Mouse (Mus musculus) embryonic stem cell, embryonic (primary cell): Measurements from ENCODE around the gene Tesk2.

ENCODE experiments used
- CTCF ChIA-PET, 4 experiments: fragments of 300-600 bp in 2 of 4; fragments of 350-600 bp in 2 of 4; sonication (Branson Sonifier 250); formaldehyde crosslinking; loops; one replicate each; lab custom pipeline; 2022; ENCODE audit warnings: inconsistent platforms in 2 of 4; lab: Charles Lee
- POLR2A ChIA-PET, 4 experiments: fragments of 300-600 bp in 2 of 4; fragments of 350-600 bp in 2 of 4; sonication (Branson Sonifier 250); formaldehyde crosslinking; loops; one replicate each; lab custom pipeline; 2022; ENCODE audit warnings: antibody characterized with exemption in 4 of 4, inconsistent platforms in 1 of 4; lab: Charles Lee

The Tesk2 gene

GRCm38 (mm10) chr4:116734996-116735395 is 14.2 kb downstream of the Tesk2 start:
- ChIA-PET CTCF (interaction anchor here in 2 of 4 experiments (0.7 to 2.0 kb wide), 4 partner anchors 26 to 82 kb away, joined by 3 to 5 read pairs (median 4); partner anchors contain the start of genes Ccdc163 (in 1 of the 2) and Mmachc (in 1 of the 2)), POLR2A (interaction anchor here in 3 of 4 experiments (0.7 to 6.6 kb wide), 15 partner anchors 9 to 51 kb away, joined by 3 to 96 read pairs (median 5); partner anchors contain the start of genes Ccdc163 (in 2 of the 3), Mmachc (in 2 of the 3) and Tesk2 (in 2 of the 3))

- POLR2A ChIA-PET = interaction anchor here (0.7 to 5.3 kb wide), 18 partner anchors 9 to 1405 kb away, joined by 3 to 50 read pairs (median 4); partner anchors contain the start of genes Tesk2 (in 3 of the 4), Ccdc163 (in 1 of the 4), Mmachc (in 1 of the 4) and Mutyh (in 1 of the 4)
- CTCF ChIA-PET = interaction anchor here in 3 of 4 experiments (0.7 to 1.2 kb wide), 3 partner anchors 14 to 526 kb away, joined by 3 to 6 read pairs (median 4); no protein-coding TSS in a partner anchor
Measured at GRCm38 (mm10) chr4:116738972-116739751, 18.4 kb downstream of the Tesk2 start.

- CTCF ChIA-PET = no interaction called here
- POLR2A ChIA-PET = interaction anchor here in 3 of 4 experiments (0.7 to 5.1 kb wide), 19 partner anchors 10 to 64 kb away, joined by 3 to 26 read pairs (median 4); partner anchors contain the start of genes Prdx1 (in 2 of the 3), Tesk2 (in 2 of the 3), Ccdc163 (in 1 of the 3) and Mmachc (in 1 of the 3)
Measured at GRCm38 (mm10) chr4:116749750-116750149, 29.0 kb downstream of the Tesk2 start.

- POLR2A ChIA-PET = no interaction called here
- CTCF ChIA-PET = no interaction called here
Measured at GRCm38 (mm10) chr4:116761914-116762313, 41.2 kb downstream of the Tesk2 start.

DNA sequence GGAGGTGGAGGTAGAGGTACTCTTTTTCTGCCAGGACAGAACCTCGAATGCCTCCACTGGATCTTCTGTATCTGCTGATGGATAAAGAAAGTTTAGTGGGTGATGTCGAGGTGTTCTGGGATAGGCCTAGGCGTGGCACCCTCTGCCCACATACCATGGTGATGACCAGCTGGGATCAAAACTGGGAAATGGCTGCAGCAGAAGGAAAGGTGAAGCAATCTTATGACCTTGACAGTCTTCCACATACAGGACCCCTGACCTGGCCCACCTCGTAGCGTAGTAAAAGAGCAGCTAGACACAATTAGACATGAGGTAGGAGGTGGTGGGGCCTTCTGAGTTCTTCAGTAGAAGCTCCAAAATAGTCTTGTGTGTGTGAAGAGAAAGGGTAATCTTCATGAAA is 43.3 kb downstream of the Tesk2 start:
- POLR2A ChIA-PET = interaction anchor here in 3 of 4 experiments (0.6 to 2.8 kb wide), 14 partner anchors 13 to 206 kb away, joined by 3 to 11 read pairs (median 4); partner anchors contain the start of genes Prdx1 (in 2 of the 3), Gpbp1l1 (in 1 of the 3) and Tesk2 (in 1 of the 3)
- CTCF ChIA-PET = no interaction called here

DNA sequence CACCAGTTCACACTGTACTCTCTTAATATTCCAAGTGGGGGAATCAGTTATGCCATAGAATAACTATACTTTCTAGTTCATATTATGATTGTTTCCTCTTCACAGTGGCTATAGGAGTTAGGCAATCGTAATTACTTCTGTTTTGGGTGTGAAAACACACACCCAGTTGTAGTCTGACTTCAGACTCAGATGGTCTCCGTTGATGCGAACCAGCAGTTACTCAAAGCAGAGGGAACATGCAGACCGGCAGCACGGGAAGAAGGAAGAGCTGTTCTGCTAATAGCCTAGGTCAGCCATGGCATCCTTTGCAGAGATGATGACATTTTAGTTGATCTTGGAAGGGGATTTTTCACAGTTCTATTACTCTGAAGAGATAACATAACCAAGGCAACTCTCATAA is 47.8 kb downstream of the Tesk2 start:
- ChIA-PET CTCF (interaction anchor here in 3 of 4 experiments (0.6 to 1.3 kb wide), 5 partner anchors 15 to 124 kb away, joined by 3 to 4 read pairs (median 3); no protein-coding TSS in a partner anchor), POLR2A (interaction anchor here in 3 of 4 experiments (0.6 to 3.6 kb wide), 13 partner anchors 8 to 83 kb away, joined by 3 to 16 read pairs (median 6); partner anchors contain the start of genes Ccdc163 (in 1 of the 3), Mmachc (in 1 of the 3), Prdx1 (in 1 of the 3) and Tesk2 (in 1 of the 3))

DNA sequence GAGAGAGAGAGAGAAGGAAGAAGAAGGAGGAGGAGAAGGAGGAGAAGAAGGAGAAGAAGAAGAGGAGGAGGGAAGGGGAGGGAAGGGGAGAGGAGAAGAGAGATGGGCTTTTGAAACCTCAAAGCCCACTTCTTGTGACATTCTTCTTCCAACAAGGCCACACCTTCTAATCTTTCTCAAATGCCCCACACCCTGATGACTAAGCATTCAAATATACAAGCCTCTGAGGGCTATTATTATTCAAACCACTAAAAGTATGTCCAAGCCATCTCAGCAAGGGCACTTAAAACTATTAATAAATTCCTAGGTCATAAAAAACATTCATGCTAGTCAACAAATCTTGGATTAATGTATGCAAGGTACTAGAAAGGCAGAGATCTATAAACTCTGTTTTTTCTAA is 48.3 kb downstream of the Tesk2 start:
- CTCF ChIA-PET = interaction anchor here in 2 of 4 experiments (0.6 to 1.3 kb wide), 4 partner anchors 14 to 124 kb away, joined by 3 to 4 read pairs (median 3); no protein-coding TSS in a partner anchor
- POLR2A ChIA-PET = interaction anchor here in 3 of 4 experiments (0.6 to 3.6 kb wide), 10 partner anchors 13 to 83 kb away, joined by 3 to 16 read pairs (median 6); partner anchors contain the start of genes Prdx1 (in 1 of the 3) and Tesk2 (in 1 of the 3)

GRCm38 (mm10) chr4:116776391-116776790 is 55.6 kb downstream of the Tesk2 start:
- POLR2A ChIA-PET = interaction anchor here in 3 of 4 experiments (0.7 to 4.9 kb wide), 14 partner anchors 9 to 149 kb away, joined by 3 to 19 read pairs (median 4); partner anchors contain the start of genes Tesk2 (in 2 of the 3), Ccdc163 (in 1 of the 3), Mmachc (in 1 of the 3) and Nasp (in 1 of the 3)
- CTCF ChIA-PET = interaction anchor here (0.6 to 2.0 kb wide), 13 partner anchors 10 to 59 kb away, joined by 3 to 8 read pairs (median 3); no protein-coding TSS in a partner anchor

DNA sequence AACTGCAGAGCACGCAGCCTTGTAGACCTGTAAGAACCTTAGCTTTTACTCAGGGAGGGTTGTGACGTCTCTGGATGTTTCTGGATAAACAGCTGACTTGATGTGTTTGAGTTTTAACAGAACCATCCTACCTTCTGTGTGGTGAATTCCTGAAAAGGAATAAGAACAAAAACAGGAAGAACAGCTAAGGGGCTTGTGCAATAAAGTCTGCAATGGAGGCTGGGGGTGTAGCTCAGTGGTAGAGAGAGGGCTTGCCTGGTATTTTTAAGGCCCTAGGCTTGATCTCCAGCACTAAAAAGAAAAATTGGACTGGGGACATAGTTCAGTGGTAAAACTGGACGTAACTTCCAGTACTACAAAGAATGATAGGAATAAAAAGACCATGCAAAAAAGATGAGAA is 56.3 kb downstream of the Tesk2 start:
- POLR2A ChIA-PET = interaction anchor here in 3 of 4 experiments (0.6 to 4.9 kb wide), 19 partner anchors 9 to 359 kb away, joined by 3 to 19 read pairs (median 4); partner anchors contain the start of genes Ccdc163 (in 2 of the 3), Mmachc (in 2 of the 3), Tesk2 (in 2 of the 3) and Prdx1 (in 1 of the 3)

DNA sequence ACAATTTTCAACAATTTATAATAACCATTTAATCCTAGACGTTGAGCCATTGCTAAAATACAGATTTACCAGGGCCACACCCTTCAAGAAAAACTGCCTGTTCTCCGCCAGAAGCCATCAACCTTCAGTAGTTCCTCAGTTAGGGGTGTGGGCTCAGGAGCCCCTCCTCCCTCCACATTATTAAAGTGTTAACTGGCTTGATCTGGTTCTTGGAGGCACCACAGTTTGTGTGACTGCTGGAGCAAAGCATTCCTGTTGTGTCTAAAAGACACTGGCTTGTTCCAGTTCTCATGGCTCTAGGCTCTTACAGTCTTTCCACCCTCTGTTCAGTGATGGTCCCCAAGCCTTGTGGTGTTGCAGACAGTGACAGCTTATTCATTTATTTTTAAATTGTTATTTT is 59.8 kb downstream of the Tesk2 start:
- POLR2A ChIA-PET = interaction anchor here in 2 of 4 experiments (0.7 to 4.7 kb wide), 9 partner anchors 14 to 95 kb away, joined by 3 to 42 read pairs (median 7); partner anchors contain the start of genes Tesk2 (in 2 of the 2) and Prdx1 (in 1 of the 2)
- CTCF ChIA-PET = no interaction called here

More for the DNA sequence above, 56.3 kb downstream of the Tesk2 start:
- CTCF ChIA-PET = interaction anchor here in 3 of 4 experiments (0.6 to 2.0 kb wide), 9 partner anchors 9 to 58 kb away, joined by 3 to 8 read pairs (median 4); partner anchors contain the start of genes Mutyh (in 1 of the 3) and Toe1 (in 1 of the 3)

DNA sequence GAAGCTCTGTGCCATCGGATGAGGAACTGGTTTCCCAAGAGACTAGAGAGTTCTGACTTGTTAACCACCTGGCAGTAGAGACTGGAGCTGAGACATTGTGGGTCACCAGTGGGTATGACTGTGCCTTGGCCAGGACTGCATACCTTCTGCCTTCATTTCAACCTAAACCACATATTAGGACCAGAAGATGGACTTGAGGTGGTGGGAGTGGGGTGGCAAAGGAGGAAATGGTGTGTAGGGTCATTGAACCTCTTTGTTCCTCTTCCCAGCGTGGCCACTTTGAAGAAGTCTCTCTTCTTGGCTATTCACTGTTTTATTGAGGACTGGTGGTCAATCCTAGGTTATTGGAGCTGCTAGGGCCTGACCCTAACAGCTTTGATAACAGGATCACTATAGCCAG is 60.6 kb downstream of the Tesk2 start:
- ChIA-PET CTCF (interaction anchor here in 1 of 4 experiments (1.6 kb wide), 1 partner anchor 62 kb away, joined by 7 read pairs; no protein-coding TSS in a partner anchor), POLR2A (interaction anchor here (0.6 to 4.7 kb wide), 33 partner anchors 11 to 224 kb away, joined by 3 to 42 read pairs (median 4); partner anchors contain the start of genes Prdx1 (in 4 of the 4), Tesk2 (in 3 of the 4), Akr1a1 (in 1 of the 4) and Gpbp1l1 (in 1 of the 4))

DNA sequence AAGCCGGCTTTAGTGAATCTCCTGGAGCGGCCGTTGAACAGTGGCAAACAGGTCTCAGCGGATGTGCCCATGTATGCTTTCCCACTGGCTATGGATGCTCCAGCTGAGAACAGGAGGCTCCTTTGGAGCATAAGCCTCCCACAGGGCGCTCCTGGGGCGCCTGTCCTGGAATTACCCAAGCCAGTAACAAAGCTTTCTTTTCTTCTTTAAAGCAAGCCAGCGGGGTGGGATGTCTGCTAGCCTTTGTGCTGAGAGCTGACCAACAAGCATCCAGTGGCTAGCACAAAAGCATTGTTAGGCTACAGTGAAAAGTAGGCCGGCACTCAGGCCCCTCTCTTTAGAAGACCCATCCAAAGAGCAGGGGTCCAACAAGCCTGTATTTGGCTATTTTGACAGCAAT is 61.4 kb downstream of the Tesk2 start:
- CTCF ChIA-PET = interaction anchor here in 3 of 4 experiments (0.5 to 1.6 kb wide), 5 partner anchors 9 to 73 kb away, joined by 3 to 12 read pairs (median 4); no protein-coding TSS in a partner anchor
- POLR2A ChIA-PET = interaction anchor here (0.6 to 4.7 kb wide), 49 partner anchors 8 to 371 kb away, joined by 3 to 42 read pairs (median 4); partner anchors contain the start of genes Prdx1 (in 4 of the 4), Tesk2 (in 3 of the 4), Ccdc163 (in 2 of the 4) and Mmachc (in 2 of the 4)

- ChIA-PET CTCF (interaction anchor here (0.6 to 4.3 kb wide), 30 partner anchors 9 to 310 kb away, joined by 3 to 93 read pairs (median 4); partner anchors contain the start of genes Tesk2 (in 3 of the 4), Ccdc163 (in 2 of the 4), Mmachc (in 2 of the 4) and Ptch2 (in 1 of the 4)), POLR2A (interaction anchor here in 3 of 4 experiments (0.5 to 4.3 kb wide), 27 partner anchors 9 to 403 kb away, joined by 3 to 60 read pairs (median 3); partner anchors contain the start of genes Prdx1 (in 3 of the 3), Tesk2 (in 3 of the 3), Ccdc163 (in 1 of the 3) and Mmachc (in 1 of the 3))
Measured at GRCm38 (mm10) chr4:116786587-116786986, 65.8 kb downstream of the Tesk2 start.

GRCm38 (mm10) chr4:116787985-116788760 is 67.4 kb downstream of the Tesk2 start:
- ChIA-PET POLR2A (interaction anchor here (0.5 to 4.3 kb wide), 34 partner anchors 11 to 883 kb away, joined by 3 to 60 read pairs (median 4); partner anchors contain the start of genes Tesk2 (in 4 of the 4), Ccdc163 (in 3 of the 4), Mmachc (in 3 of the 4) and Prdx1 (in 2 of the 4)), CTCF (interaction anchor here (0.5 to 4.3 kb wide), 49 partner anchors 11 to 1140 kb away, joined by 3 to 93 read pairs (median 4); partner anchors contain the start of genes Tesk2 (in 4 of the 4), Ccdc163 (in 3 of the 4), Mmachc (in 3 of the 4) and Mutyh (in 1 of the 4))

- ChIA-PET POLR2A (interaction anchor here (0.5 to 4.3 kb wide), 21 partner anchors 14 to 413 kb away, joined by 3 to 60 read pairs (median 3); partner anchors contain the start of genes Tesk2 (in 4 of the 4), Ccdc163 (in 3 of the 4), Mmachc (in 3 of the 4) and Prdx1 (in 2 of the 4)), CTCF (interaction anchor here (0.6 to 4.3 kb wide), 38 partner anchors 13 to 350 kb away, joined by 3 to 93 read pairs (median 4); partner anchors contain the start of genes Tesk2 (in 4 of the 4), Ccdc163 (in 3 of the 4), Mmachc (in 2 of the 4) and Mutyh (in 1 of the 4))
Measured at GRCm38 (mm10) chr4:116788956-116789355, 68.2 kb downstream of the Tesk2 start.
